Mouse (Mus musculus) CH12.LX (cell line): ENCODE results near the gene Thsd7b.

Experiments
- CTCF ChIP-seq, 2 experiments: IDR thresholded peaks in 1 of 2; conservative IDR thresholded peaks in 1 of 2; 2 replicates each; pipeline ENCODE4 v1.5.1; 2011 to 2012; ENCODE audit warnings: low read depth in 2 of 2, low read length in 2 of 2, improper control_type of control experiment in 1 of 2, inconsistent platforms in 1 of 2, mild to moderate bottlenecking in 1 of 2, moderate library complexity in 1 of 2
- EP300 ChIP-seq: IDR thresholded peaks from 2 replicates; pipeline ENCODE4 v1.6.1; 2011; ENCODE audit warnings: low read length, improper control_type of control experiment
- ETS1 ChIP-seq: conservative IDR thresholded peaks from 2 replicates; pipeline ENCODE4 v1.6.1; 2012; ENCODE audit warnings: low read depth, mild to moderate bottlenecking, inconsistent platforms, low read length, improper control_type of control experiment, moderate library complexity
- HCFC1 ChIP-seq: IDR thresholded peaks from 2 replicates; pipeline ENCODE4 v1.6.1; 2012; ENCODE audit warnings: low read depth, mild to moderate bottlenecking, inconsistent platforms, low read length, improper control_type of control experiment
- NRF1 ChIP-seq: IDR thresholded peaks from 2 replicates; pipeline ENCODE4 v1.6.1; 2014; ENCODE audit warnings: low read depth, mild to moderate bottlenecking, inconsistent platforms, low read length, improper control_type of control experiment, moderate library complexity
- PAX5 ChIP-seq: IDR thresholded peaks from 2 replicates; pipeline ENCODE4 v1.6.1; 2012; ENCODE audit warnings: low read length, inconsistent platforms, mixed read lengths
- POLR2A ChIP-seq: IDR thresholded peaks from 2 replicates; pipeline ENCODE4 v1.6.1; 2011; ENCODE audit warnings: low read depth, mild to moderate bottlenecking, improper control_type of control experiment, low read length
- POLR2AphosphoS2 ChIP-seq: IDR thresholded peaks from 2 replicates; pipeline ENCODE4 v1.6.1; 2011; ENCODE audit warnings: low read depth, low read length, improper control_type of control experiment
- TCF12 ChIP-seq: IDR thresholded peaks from 2 replicates; pipeline ENCODE4 v1.6.1; 2014; ENCODE audit warnings: low read depth, mild to moderate bottlenecking, inconsistent platforms, low read length, improper control_type of control experiment
- UBTF ChIP-seq: IDR thresholded peaks from 2 replicates; pipeline ENCODE4 v1.6.1; 2012; ENCODE audit warnings: low read depth, mild to moderate bottlenecking, inconsistent platforms, low read length, improper control_type of control experiment, moderate library complexity

- TF ChIP-seq UBTF (no peak), POLR2A (no peak), NRF1 (no peak), CTCF (conservative IDR thresholded peaks at IDR 0.05 in 1 of 2, IDR thresholded peaks at IDR 0.05 in 1 of 2; ENCODE audit: low read depth in 2 of 2, low read length in 2 of 2) (no peak), ETS1 (no peak), TCF12 (no peak), PAX5 (no peak), POLR2AphosphoS2 (no peak), EP300 (no peak), HCFC1 (no peak)
These were observed 265.9 kb downstream of the Thsd7b start for GRCm38 (mm10) chr1:129538970-129539369.
